Mouse (Mus musculus) heart, postnatal 0 days (tissue): Measurements from ENCODE around the gene Tfdp1.

Experiments used
- CTCF ChIP-seq: IDR thresholded peaks from 2 replicates; pipeline ENCODE4 v1.5.1; 2016; ENCODE audit warnings: antibody characterized with exemption, control low read depth, low read depth
- EP300 ChIP-seq: IDR thresholded peaks from 2 replicates; pipeline ENCODE4 v1.6.1; 2016; ENCODE audit warnings: antibody characterized with exemption, low read depth

- no peak for TF ChIP-seq CTCF
- TF ChIP-seq EP300: no peak
These were observed 66.1 kb downstream of the Tfdp1 start, which contains the start of gene Grk1 for GRCm38 (mm10) chr8:13404666-13405131.
